Mouse (Mus musculus): ENCODE results near the gene Gm42742.

The Gm42742 gene

GRCm38 (mm10) chr7:127020031-127020430 lies 866 bp downstream of the Gm42742 start:
- no peak for DNase-seq (ENCODE audit: low read depth, low spot score)

DNA sequence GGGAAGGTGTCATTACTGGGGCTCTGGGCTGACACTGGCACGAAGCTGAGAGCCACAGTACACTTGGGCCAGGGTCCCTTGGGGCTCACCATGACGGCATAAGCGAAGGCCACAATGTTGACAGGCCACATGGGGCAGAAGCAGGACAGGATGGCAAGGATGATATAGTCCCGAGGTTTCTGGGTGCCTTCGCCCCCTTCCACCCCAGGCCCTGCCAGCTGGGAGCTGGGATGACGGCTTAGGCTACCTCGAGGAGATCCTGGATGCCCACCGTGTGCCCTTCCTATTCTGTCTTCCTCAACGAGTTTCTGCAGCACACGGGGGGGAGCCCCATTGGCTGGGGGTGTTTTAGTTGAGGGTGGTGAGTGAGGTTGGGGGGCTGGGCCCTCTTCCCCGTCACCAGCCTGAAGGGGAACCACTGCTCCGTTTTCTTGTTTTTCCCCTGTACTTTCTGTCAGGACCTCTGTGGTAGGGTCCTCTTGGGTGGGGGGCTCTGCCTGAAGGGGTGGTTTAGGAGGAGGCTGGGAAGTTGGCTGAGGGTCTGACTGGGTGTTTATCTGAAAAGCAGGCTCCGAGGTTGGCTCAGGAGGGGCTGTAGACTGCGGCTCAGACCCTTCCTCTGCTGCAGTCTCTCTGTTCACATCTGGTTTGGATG lies 1.5 kb downstream of the Gm42742 start:
- no peak for DNase-seq (ENCODE audit: low read depth, low spot score)

DNA sequence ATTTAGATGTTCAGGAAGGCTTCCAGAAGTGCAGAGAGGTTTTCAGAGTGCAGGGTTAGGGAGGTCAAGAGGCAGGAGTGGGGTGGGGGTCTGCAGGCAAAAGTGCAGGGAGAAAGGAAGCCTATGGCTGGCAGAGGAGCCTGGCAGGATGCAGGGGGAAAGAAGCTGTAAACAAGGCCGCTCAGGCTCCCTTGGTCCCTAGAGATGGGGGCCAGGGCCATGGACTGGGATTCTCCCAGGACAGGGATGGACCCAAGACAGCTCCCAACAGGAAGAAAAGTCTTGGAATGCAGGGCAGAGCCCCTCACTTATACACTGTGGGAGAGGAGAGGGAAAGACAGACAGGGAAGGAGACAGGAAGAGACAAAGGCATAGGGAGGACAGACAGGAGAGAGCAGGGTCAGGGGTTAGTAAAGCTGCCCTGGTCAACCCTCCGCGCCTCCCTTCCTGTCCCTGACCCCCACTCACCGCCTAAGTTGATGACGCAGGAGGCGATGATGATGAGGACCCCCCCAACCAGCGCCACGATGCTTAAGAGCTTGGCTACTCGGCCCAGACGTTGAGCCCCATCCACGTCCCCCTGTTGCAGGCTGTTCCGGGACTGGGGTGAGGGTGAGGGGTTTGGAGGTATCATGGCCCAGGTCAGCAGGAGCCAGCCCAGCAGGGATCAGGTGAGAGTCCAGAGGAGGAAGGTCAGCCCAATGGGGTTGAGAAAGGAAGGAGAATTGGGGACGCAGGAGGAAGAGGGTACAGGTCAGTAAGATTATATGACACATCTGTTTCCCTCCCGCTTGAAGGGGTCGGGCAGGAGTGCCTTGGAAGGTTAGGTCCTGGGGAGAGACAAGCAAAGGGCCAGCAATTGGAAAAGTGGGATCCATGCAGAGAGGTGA lies 2.2 kb downstream of the Gm42742 start:
- DNase-seq (ENCODE audit: low read depth, low spot score): no peak

DNA sequence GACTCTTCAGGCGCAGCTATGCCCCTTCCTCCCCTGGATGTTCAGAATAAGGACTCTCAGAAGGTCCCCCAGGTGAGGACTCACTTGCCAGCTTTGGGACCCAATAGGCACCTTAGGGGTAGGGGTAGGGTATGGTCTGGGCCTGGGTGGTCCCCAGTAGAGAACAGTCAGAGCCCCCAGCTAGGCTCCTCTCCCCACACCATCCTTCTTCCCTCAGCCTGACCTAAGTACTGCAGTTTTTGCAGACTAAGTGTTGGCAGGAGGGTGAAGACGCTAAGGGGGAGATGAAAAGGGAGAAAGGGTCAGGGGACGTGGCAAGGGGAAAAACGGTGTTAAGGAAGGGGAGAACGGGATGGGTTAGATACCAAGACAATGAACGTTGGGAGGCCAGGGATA lies 2.9 kb downstream of the Gm42742 start:
- DNase-seq (ENCODE audit: low read depth, low spot score): no peak

DNA sequence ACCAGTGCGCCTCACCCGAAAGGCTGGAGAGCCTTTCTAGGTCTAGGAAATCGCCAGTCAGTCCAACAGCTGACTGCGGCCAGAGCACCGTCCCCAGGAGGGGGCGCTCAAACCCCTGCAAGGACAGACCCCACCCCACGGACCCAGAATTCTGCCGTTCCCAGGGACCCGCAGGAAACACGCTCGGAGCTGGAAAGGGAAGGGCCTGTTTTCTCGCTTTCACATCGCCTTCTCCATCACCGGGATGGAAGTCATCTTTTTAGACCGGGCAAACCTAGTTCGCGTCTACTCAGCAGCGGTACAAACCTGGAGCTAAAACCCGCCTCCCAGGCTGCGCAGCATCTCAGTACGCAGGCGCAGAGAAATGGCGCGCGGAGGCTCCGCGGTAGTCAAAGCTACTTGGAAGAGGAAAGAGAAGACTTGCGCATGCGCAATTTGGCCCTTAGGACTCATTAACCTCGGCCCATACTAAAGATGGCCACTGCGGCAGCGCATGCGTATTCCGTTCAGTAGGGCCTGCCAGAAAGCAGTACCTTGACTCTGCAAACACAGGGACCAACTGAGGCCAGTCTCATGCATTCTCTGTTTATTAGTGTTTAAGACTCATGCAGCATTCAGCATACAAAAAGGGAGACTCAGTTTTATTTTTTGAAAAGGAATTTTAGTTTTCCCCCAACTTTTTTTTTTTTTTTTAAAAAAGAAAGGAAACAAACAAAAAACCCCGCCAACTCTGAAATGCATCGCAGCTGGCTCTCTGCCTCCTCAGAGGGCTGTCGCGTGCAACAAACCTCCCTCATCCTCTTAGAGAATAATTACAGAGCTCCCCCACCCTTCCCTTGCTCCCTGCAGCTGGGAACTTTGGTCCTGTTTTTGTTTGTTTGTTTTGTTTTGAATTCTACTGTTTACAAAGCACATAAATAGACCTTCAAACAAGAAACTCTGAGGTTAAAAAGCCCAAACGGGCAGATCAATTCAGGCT lies 3.6 kb downstream of the Gm42742 start, which contains the start of gene Pagr1a:
Gene Pagr1a, minus strand, starts transcription at position 382 of the 979 bp plus-strand sequence.
- DNase-seq (ENCODE audit: low read depth, low spot score): peak; percentile 100

DNA sequence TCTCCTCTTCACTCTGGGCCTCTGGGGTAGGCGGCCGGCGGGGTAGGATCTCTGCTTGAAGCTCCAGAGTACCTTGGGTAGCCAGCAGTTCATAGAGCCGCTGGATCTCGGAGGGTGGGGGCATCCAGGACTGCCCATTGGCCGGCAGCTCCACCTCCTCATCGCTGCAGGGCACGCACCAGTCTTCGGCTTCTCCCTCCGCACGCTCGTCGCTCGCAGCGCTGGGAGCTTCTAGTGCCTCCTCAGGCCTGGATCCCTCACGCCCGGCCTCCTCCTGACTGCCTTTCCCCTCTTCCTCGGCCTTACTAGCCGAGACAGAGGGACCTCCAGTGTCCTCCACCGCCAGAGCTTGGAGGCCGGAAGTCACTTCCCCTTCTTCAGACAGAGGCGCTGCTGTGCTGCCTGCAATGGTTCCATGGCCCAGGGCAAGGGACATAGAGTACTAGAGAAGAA lies 4.4 kb downstream of the Gm42742 start:
- DNase-seq (ENCODE audit: low read depth, low spot score): peak; percentile 51

DNA sequence TGATC lies 4.6 kb downstream of the Gm42742 start, which contains the start of gene Pagr1b:
Gene Pagr1b, minus strand, starts transcription at position 4 of the 5 bp plus-strand sequence.
- no peak for DNase-seq (ENCODE audit: low read depth, low spot score)

GRCm38 (mm10) chr7:127016081-127016480 lies 4.8 kb downstream of the Gm42742 start:
- DNase-seq (ENCODE audit: low read depth, low spot score): peak; percentile 97

DNA sequence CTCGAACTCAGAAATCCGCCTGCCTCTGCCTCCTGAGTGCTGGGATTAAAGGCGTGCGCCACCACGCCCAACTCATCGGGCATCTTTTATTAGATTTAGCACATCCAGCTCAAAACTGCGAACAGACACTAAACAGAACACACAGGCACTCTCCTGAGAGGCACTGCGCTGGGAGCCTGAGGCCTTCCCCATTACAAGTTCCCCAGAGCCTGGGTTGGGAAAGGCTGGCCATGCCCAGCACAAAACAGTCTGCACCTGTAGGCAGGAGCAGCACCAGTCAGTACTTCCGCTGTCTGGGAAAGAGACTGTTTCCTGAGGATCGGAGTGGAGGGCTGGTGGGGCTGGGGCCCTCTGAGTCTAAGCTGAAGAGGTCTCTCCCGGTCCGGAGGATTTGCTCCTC lies 5.9 kb downstream of the Gm42742 start:
- no peak for DNase-seq (ENCODE audit: low read depth, low spot score)

DNA sequence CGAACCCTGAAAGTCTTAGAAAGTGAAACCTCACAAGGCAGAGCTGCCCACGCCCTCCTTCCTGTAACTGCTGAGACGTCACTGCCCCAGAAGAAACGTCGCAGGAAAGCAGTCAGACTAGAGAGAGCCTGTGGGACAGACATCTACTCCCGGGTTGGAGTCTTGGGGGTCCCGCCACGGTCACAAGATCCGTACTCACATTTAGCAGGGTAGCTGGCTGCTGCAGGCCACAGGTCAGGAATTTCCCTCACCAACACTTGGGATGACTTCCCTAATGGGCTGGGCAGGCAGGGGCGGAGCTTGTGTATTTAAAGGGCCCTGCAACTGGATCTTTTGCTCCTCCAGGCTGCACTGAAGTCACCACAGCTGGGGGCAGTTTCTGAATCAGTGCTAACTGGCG lies 6.6 kb downstream of the Gm42742 start, which contains the start of gene Mvp:
Gene Mvp, minus strand, starts transcription at position 302 of the 400 bp plus-strand sequence.
- DNase-seq (ENCODE audit: low read depth, low spot score): peak; percentile 83

- no peak for DNase-seq (ENCODE audit: low read depth, low spot score)
These were observed 7.5 kb downstream of the Gm42742 start for GRCm38 (mm10) chr7:127013385-127013784.

DNA sequence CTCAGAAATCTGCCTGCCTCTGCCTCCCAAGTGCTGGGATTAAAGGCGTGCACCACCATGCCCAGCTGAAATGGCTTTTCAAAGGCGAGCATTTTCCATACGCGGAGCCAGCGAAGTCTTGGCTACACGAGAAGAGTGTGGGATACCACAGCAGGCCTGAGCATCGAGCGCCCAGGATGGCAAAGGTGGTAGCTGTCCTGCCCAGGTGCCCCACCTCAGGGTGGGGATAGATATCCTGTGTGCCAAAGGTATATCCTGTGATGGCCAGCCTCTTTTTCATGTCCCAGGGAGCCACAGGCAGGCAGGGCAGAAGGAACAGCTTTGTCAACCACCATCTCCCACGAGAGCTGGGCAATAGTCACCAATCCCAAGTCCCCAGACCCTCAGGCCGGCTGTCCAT lies 8.1 kb downstream of the Gm42742 start:
- no peak for DNase-seq (ENCODE audit: low read depth, low spot score)

DNA sequence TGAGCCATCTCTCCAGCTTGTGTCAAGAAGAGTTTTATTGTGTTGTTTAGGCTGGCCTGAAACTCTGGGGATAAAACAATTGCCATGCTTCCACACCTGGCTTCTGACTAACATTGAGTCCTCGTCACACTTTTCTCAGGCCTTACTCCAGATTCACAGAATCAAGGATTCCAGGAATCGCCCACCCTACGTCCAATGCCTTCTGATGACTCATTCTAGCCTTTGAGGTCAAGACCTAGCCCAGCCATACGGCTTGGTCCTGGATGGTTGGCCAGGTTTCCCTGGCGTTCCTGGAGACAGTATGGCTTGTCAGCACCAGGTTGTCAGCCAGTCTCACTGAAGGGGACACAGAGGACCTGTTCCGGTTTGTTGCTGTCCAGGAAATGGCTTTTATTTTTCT lies 8.5 kb downstream of the Gm42742 start:
- no peak for DNase-seq (ENCODE audit: low read depth, low spot score)

DNA sequence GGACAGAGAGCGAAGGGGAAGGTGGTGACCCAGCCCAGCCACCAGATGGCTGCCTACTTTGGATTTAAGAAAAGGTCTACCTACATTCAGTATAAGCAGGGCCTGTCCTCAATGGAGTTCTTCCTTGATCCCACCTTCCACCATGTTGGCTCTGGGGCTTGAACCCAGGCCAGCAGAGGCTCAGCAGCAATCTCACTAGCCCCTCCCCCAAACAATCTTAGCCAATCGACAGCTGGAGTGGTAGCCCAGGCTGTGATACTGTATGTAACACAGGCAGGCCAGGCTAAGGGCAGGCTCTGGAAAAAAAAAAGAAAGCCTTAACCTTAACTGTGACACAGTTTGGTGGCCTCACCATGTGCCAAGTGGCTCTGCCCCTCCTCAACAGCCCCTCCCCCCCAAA lies 9.2 kb downstream of the Gm42742 start:
- peak; percentile 61 for DNase-seq (ENCODE audit: low read depth, low spot score)

- no peak for DNase-seq (ENCODE audit: low read depth, low spot score)
These were observed 9.8 kb downstream of the Gm42742 start for GRCm38 (mm10) chr7:127011051-127011450.

DNA sequence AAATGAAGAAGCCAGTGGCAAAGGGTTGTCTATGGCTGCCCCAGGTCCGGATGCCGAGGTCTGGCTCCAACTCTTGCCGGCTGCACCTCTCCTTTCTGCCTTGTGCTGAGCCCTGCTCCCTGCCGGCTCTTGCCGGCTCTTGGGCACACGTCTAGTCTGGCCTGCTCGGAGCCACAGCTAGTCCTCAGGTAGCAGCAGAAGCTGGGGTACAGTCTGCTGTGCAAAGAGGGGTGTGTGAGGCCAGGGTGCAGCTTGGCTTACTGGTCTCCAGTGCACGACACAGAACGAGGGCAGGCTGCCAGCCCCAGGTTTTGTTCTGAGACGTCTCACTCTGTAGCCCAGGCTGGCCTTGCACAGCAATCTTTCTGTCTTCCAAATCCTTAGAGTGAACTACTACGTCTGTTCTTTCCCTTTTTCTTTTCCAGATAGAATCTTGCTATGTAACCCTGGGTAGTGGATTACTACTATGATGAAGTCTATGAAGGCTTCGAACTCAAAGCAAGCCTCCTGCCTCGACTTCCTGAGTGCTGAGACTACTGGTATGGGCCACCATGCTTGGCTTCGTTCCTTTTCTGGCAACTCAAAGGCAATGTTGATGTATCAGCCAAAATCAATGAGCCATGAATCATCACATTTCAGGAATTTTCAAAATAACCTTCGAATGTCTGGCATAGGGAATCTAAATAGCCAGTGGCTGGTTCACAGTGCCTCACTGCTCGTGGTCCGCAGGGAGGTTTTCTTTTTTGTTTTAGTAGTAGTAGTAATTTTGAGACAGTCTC lies 11.4 kb downstream of the Gm42742 start:
- no peak for DNase-seq (ENCODE audit: low read depth, low spot score)

DNA sequence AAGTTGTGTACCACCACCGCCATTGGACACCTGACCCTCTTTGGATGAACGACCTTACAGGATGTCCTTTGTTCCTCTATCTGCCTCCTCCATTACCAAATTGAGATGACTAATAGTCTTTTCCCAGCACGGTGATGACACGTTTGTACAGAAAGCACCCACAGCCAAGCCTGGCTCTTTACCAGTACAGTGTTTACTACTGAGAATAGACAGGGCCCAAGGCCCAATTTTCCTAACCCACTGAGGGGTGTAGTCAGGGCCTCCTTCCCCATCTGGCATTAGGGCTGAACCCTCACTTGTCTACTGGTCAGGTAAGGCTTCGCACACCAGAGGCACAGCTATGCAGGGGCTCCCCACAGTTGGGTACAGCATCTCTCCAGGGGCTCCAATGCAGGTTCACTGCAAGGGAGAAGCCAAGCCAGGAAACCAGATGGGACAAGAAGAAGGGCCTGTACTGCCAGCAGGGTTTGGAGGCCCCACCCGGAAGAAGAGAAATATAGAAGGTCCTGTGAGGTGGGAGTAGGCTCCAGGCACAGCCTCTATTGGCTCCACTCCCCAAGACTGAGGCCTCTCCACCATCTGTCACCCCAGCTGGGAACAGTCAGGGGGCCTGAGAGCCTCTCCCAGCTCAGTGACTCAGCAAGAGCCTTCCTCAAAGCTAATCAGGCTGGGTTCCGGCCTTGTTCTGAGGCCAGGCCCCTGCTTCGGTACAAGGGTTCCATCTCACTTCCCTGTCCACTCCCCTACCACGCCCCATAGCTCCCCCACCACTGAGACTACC lies 12.5 kb downstream of the Gm42742 start:
- DNase-seq (ENCODE audit: low read depth, low spot score): peak; percentile 83

DNA sequence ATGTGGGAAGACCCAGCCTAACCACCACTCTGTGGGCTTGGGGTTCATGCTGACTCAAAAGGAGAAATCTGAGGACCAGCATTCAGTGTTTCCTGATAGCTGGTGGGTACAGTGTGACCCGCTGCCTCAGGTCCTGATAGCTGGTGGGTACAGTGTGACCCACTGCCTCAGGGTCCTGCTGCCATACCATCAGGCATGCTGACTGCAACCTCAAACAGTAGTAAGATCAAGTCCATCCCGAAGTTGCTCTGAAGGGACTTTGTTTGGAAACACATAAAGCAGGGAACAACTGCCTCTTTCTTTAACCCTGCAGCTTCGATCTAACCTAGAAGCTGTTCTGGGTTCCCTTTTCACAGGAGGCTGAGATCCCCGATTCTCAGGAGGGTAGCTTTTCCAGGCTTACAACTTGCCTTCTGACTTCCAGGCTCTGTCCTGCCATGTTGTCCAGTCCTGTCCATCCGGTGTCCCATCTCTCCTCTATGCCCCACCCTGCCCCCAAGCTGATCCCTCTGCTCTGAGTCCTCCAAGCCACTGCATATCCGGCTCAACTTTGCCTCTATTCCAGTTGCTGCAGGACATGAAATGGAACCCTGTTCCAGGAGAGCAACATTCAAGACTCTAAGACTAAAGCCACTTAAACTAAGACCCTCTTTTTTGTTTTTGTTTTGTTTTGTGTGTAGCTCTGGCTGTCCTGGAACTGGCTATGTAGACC lies 13.4 kb downstream of the Gm42742 start:
- DNase-seq (ENCODE audit: low read depth, low spot score): no peak

DNA sequence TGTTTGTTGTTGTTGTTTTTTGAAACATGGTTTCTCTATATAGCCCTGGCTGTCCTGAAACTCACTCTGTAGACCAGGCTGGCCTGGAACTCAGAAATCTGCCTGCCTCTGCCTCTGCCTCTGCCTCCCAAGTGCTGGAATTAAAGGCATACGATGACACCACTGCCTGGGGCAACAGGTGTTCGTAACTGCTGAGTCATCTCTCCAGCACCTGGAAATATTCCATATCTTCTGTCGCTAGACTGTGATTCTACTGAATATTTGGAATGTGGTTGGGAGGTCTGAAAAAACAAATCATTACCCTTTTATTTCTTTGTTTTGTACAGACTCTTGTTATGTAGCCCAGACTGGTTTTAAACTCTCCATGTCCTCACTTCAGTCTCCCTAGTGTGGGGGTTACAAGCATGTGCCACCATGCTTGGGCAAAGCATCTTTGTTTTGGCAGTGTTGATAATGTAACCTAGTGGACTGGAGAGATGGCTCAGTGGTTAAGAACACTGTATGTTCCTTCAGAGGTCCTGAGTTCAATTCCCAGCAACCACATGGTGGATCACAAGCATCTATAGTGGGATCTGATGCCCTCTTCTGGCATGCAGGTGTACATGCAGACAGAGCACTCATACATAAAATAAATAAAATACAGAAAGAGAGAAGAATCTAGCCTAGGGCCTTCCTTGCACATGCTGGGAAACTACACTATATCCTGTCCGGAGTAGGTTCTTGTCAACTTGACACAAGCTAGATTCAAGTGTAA lies 16.6 kb downstream of the Gm42742 start:
- DNase-seq (ENCODE audit: low read depth, low spot score): peak; percentile 56

All from R1 (cell line).